Mouse (Mus musculus) spleen, adult 18-20 months (tissue): ENCODE data around the gene Cwc15.
"Not testable (repeated sequence)": the region's sequence is repeated elsewhere in the genome, so short reads cannot be mapped to it uniquely, and the experiment has no call there.

Experiments used
- DNase-seq, 2 experiments: peaks; one replicate each; pipeline ENCODE4 v3.0.0; 2022; ENCODE audit warnings: mixed read lengths in 2 of 2

Gene Cwc15

GRCm38 (mm10) chr9:14500023-14500915 lies at the start of gene Cwc15, which contains the start of gene Kdm4d:
Cwc15 (plus strand) TSS chr9:14500617.
Kdm4d (minus strand) TSS chr9:14500482.
- DNase-seq, result peak; percentile 88 to 89

DNA sequence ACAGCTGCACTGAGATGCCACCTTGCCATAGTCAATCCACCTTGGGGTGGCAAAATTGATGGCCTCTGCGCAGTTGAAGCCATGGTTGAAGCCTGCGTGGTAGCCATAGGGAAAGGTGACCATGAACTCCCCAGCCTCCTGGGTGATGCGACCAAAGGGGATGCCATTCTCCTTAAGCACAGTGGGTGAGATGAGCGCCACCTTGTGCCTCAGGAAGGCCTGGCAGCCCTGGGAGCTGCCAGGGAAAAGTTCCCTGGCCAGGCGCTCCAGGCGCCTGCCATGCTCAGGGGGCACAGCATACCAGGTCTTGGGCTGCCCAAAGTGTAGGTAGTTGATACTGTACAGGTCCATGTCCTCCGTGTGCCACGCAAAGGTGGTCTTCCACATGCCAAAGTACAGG lies 49.3 kb upstream of the Cwc15 start:
- DNase-seq, result peak in 1 of 2 experiments; percentile 5

- no peak for DNase-seq
These were observed 44.1 kb upstream of the Cwc15 start for GRCm38 (mm10) chr9:14456320-14456719.

- not testable (repeated sequence) for DNase-seq
These were observed 37.9 kb upstream of the Cwc15 start for GRCm38 (mm10) chr9:14462536-14462935.

GRCm38 (mm10) chr9:14463668-14464067 lies 36.7 kb upstream of the Cwc15 start:
- not testable (repeated sequence) for DNase-seq

GRCm38 (mm10) chr9:14498896-14499705 lies 1.3 kb upstream of the Cwc15 start:
- no peak for DNase-seq

DNA sequence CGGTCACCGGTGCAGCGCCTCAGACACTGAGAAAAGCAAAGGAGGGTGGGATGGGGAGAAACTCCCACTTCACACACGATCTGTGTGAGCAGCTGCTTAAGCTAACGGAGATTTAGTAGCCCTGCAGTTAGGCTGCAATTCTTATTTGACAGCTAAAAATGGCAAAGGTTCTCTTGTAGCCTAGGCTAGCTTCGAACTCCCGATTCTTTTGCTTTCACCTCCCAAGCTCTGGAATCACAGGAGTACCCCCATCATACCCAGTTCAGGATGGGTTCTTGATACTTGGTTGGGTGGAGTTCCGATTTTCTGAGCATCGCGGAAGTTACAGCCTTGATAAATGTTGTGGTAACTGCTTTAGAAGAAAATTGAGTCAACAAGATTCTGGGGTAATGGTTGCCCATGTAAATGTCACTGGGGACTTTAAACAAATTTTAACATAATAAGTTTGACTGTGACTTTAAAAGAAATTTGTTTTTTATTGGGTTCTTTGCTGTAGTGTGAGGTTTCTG lies 553 bp downstream of the Cwc15 start:
- no peak for DNase-seq

DNA sequence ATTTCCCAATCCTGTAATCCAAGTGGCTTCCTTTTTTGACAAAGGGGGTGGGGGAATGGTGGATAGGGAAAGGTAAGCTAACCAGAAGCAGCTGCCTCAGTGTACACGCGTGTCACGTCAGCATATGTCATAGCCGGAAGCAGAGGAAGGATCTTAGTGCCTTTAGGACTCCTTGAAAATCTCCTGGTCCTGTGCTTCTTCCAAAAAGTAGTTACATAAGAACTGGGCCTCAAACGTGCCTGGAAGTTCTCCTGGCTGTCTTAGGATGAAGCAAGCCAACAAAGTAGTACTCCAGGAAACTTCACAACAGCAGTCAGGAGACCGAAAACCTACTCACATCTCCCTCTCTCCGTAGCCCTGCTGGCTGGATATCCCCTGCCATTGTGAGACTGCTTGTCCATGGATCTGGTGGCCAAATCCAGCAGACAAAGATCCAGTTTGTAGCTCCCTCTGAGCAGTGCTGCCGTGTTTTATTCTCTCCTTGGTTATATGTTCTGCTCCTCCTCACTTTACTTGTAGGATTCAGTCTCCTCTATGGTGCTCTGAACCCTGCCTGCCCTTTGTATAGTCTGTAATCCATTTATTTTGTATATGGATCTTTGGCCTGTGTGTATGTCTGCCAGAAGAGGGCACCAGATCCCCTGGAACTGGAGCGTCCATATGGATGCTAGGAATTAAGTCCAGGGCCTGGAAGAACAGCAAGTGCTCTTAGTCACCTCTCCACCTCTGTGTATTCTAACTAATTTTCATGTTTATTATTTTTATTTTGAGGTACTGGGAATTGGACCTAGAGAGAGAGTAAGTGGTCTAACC lies 12.4 kb downstream of the Cwc15 start:
- DNase-seq, result no peak

- no peak for DNase-seq
These were observed 16.9 kb downstream of the Cwc15 start for GRCm38 (mm10) chr9:14517296-14517695.

DNA sequence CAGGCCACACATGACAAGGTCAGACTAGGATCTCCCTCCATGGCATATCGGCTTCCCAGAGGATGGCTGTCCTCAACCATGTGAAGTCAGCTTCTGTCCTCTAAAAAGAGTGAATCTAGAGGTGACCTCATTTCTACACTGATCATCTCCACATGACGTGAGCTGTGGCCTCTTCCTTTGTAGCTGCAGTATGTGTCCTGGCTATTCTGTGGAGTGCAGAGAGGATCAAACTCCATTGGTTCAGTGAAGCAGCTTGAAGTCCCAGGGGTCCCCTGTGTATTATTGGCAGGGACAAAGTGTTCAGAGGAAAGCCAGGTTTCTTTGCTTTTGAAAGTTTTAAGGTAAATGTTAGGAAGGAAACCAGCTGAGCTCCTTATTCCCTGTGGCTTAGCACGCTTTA lies 17.7 kb downstream of the Cwc15 start:
- DNase-seq, result no peak

GRCm38 (mm10) chr9:14520971-14521670 lies 20.7 kb downstream of the Cwc15 start:
- no peak for DNase-seq

DNA sequence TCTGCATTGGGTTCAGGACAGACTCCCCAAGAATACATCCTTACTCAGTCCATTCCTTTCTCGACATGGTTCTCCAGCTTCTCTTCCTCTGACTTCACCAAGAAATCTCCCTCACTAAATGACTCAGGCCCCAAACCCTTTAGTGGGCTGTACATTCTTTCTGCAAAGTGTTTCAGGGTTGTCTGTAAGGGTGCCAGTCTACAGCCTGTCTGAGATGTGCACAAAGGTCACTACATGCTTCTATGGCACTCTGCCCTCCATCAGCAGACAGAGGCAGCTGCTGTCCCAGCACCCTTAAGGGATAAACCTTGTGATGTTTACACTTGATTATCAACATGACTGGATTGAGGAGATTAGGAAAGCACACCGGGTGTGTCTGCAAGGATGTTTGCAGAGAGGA lies 21.3 kb downstream of the Cwc15 start:
- no peak for DNase-seq

DNA sequence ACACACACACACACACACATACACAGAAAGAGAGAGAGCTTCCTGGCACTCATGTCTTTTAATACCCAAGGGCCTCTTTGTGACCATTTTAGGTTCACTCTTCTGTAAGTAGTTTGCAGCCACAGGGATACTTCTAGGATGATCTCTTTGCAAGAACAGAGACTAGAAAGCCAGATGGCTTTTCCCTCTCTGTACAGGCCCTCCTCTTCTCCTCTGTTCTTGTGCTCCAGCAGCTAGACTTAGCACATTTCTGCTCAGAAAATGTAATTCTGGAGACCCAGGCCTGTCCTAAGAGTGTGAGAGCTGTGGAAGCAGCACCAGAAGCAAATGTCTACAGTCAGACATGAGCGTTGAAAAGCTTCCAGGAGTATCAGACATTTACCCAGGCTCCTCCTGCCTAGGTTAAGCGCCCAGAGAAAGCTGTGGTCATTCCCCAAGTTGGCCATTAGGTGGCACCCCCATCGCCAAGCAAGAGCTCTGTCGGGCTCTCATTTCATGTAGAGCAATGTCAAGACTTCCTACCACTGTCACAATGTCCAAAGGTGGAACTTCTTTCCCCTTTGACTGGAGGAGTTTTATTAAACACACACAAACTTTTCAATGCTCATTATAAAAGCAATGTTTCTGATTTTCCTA lies 23.1 kb downstream of the Cwc15 start:
- peak; percentile 23 to 55 for DNase-seq

- no peak for DNase-seq
These were observed 29.6 kb downstream of the Cwc15 start for GRCm38 (mm10) chr9:14530004-14530403.

- no peak for DNase-seq
These were observed 31.9 kb downstream of the Cwc15 start for GRCm38 (mm10) chr9:14532283-14532682.

DNA sequence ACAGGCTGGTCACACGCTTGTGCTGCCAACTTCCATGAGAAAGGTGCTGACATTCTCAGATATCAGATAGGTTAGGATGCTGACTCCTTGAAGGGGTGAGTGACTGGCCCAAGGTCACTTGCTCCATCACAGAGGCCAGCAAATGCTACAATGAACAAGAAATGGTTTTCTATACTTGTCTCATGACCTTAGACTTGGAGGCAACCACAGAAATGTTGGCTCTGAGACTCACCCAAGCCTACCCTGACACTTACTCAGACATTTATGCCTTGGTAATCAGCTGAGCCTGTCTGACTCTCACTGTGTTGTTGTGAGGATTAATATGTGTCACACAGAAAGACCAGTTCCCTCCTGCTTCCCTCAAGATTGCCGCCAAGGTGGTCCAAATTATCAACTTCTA lies 33.2 kb downstream of the Cwc15 start:
- DNase-seq, result no peak

GRCm38 (mm10) chr9:14534833-14535456 lies 34.5 kb downstream of the Cwc15 start:
- DNase-seq, result no peak

- no peak for DNase-seq
These were observed 43.8 kb downstream of the Cwc15 start for GRCm38 (mm10) chr9:14544034-14544757.

- DNase-seq, result no peak
These were observed 47.4 kb downstream of the Cwc15 start for GRCm38 (mm10) chr9:14547584-14548365.
